Comparison of ENCODE assay signal across 24 mouse cellular contexts in genomic region chr1:186405693-186406092, GRCm38 (mm10).
"Had no signal": no experiment of that assay in that cellular context is flagged by ENCODE, and none has a peak within 500 bp of the region (broad histone marks: within the 10 kb centered on the region; RNA-seq: fewer than 3 reads in every experiment).

No protein-coding gene starts in this region.

- H3K4me2 ChIP-seq: heart, embryonic 11.5 days; heart, embryonic 13.5 days; heart, embryonic 15.5 days; hindbrain, embryonic 14.5 days; intestine, embryonic 15.5 days; limb, embryonic 13.5 days; limb, embryonic 15.5 days; liver, embryonic 12.5 days had no signal

- DNase-seq: gastrocnemius, adult 2 months; gastrocnemius, postnatal 10 days; gastrocnemius, postnatal 25 days; heart, adult 2 months; heart, postnatal 4 days; kidney, adult 18-20 months; kidney, adult 8-10 months; kidney, postnatal 10 days; kidney, postnatal 25 days; kidney, postnatal 4 days had no signal

- H3K27ac ChIP-seq: gastrocnemius, adult 2 months; heart, adult 2 months; heart, embryonic 13.5 days; heart, embryonic 15.5 days; hindbrain, embryonic 14.5 days; intestine, embryonic 15.5 days; layer of hippocampus, adult 2 months; left cerebral cortex, adult 2 months; limb, embryonic 13.5 days; limb, embryonic 15.5 days; liver, embryonic 12.5 days; liver, embryonic 14.5 days had no signal

- H3K4me1 ChIP-seq: intestine, embryonic 15.5 days; liver, embryonic 12.5 days had no signal

- H3K9me3 ChIP-seq: heart, embryonic 13.5 days; heart, embryonic 15.5 days; intestine, embryonic 15.5 days; limb, embryonic 13.5 days; limb, embryonic 15.5 days; liver, embryonic 12.5 days had no signal

- ATAC-seq: hindbrain, embryonic 16.5 days; inflammation-experienced regulatory T-cells, adult 6 months; intestine, embryonic 15.5 days; intestine, postnatal 0 days; liver, embryonic 12.5 days had no signal

- H3K36me3 ChIP-seq: heart, embryonic 13.5 days; heart, embryonic 15.5 days; intestine, embryonic 15.5 days; limb, embryonic 13.5 days; limb, embryonic 15.5 days; liver, embryonic 12.5 days had no signal

- H3K4me3 ChIP-seq: gastrocnemius, adult 2 months; heart, adult 2 months; heart, embryonic 13.5 days; heart, embryonic 15.5 days; intestine, embryonic 15.5 days; layer of hippocampus, adult 2 months; left cerebral cortex, adult 2 months; limb, embryonic 13.5 days; limb, embryonic 15.5 days; liver, embryonic 12.5 days had no signal

- H3K27me3 ChIP-seq: heart, embryonic 15.5 days; intestine, embryonic 15.5 days; limb, embryonic 13.5 days; limb, embryonic 15.5 days; liver, embryonic 12.5 days had no signal
